Mouse (Mus musculus): ENCODE results near the gene Zfp963.

GRCm38 (mm10) chr8:69772106-69772505 lies 22.3 kb upstream of the Zfp963 start:
- TF ChIP-seq CTCF (IDR thresholded peaks at IDR 0.05; ENCODE audit: low read depth, low read length) (no peak), EP300 (IDR thresholded peaks at IDR 0.05; ENCODE audit: insufficient read depth, low read depth, low read length) (no peak)
